Mouse (Mus musculus) testis, adult 2 months (tissue): ENCODE data around the gene Megf11. TPM values are rescaled to one million over a fixed set of nuclear protein-coding genes. Genes with fewer than 3 reads are reported as not detected.

Experiments
- H3K27ac ChIP-seq: fragments of 200-500 bp; 2 replicates; pipeline ENCODE4 v1.5.1; 2012; ENCODE audit warnings: low read depth, low read length; ENCODE audit not compliant: control insufficient read depth, insufficient read depth
- H3K27me3 ChIP-seq: fragments of 200-500 bp; 2 replicates; pipeline ENCODE4 v1.6.1; 2012; ENCODE audit warnings: mild to moderate bottlenecking, low read length, moderate library complexity; ENCODE audit not compliant: control insufficient read depth, insufficient read depth
- H3K36me3 ChIP-seq: fragments of 200-500 bp; 2 replicates; pipeline ENCODE4 v1.6.1; 2012; ENCODE audit warnings: mild to moderate bottlenecking, low read length; ENCODE audit not compliant: control insufficient read depth, insufficient read depth
- H3K4me1 ChIP-seq: fragments of 200-500 bp; 2 replicates; pipeline ENCODE4 v1.6.1; 2012; ENCODE audit warnings: low read length; ENCODE audit not compliant: control insufficient read depth, insufficient read depth
- H3K4me3 ChIP-seq: fragments of 200-500 bp; 2 replicates; pipeline ENCODE4 v1.5.1; 2012; ENCODE audit warnings: low read depth, mild to moderate bottlenecking, low read length, moderate library complexity, mixed read lengths; ENCODE audit not compliant: control insufficient read depth
- CTCF ChIP-seq: fragments of 200-500 bp; IDR thresholded peaks from 2 replicates; pipeline ENCODE4 v1.5.1; 2012; ENCODE audit warnings: low read depth, mild to moderate bottlenecking, inconsistent platforms, low read length, moderate library complexity; ENCODE audit not compliant: control insufficient read depth, insufficient read depth, insufficient replicate concordance
- POLR2A ChIP-seq: fragments of 200-500 bp; IDR thresholded peaks from 2 replicates; pipeline ENCODE4 v1.6.1; 2012; ENCODE audit warnings: low read depth, mild to moderate bottlenecking, inconsistent platforms, low read length, moderate library complexity; ENCODE audit not compliant: control insufficient read depth
- polyA plus RNA-seq: library from polyadenylated mRNA; depleted of rRNA; stranded (reverse); fragments of >200 nt; gene quantifications from 2 replicates; pipeline ENCODE4 v1.2.3, GENCODE M21; 2012

The Megf11 gene
- polyA plus RNA-seq, 1 experiment: 0.30 TPM

DNA sequence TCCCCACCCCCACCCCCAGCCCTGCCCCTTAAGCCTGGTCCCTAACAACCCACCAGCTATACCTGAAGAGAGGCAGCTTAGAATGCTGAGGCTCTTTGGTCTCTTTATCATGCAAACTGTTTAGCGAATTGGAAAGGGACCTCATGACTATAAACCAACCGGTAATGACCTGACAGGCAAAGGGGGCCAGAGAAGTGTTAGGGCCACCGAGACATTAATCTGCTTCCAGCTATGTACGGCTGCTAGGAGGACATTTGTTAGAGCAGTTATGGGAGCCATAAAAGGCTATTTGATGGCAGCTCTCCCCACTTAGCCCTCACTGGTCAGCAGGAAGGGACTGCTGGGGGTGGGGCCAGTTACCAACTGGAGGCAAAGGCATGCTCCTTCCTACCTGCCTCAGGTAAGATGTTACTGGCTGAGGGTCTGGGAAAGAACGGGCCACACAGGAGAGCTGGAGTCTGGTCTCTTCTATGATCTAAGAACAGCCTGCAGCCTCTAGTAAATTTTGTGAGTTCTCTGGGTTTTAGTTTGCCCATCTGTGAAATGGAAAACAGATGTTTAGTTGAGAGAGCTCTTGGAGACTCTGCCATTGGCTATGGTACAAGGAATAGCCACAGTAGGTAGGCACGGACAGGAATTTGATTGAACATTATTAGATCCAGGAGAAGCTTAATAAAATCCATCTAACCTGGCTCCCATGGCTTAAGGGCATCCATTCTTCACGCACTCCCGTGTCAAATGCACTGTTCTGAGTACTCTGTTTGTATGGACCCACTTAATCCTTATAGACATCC is 183.2 kb downstream of the Megf11 start:
- Histone ChIP-seq H3K4me3 (no peak overlapping the region), H3K27ac (no peak overlapping the region), H3K4me1 (no peaks in the 10 kb centered on the region), H3K36me3 (no peaks in the 10 kb centered on the region), H3K27me3 (no peaks in the 10 kb centered on the region)
- TF ChIP-seq CTCF: no peak
- no peak for TF ChIP-seq POLR2A

DNA sequence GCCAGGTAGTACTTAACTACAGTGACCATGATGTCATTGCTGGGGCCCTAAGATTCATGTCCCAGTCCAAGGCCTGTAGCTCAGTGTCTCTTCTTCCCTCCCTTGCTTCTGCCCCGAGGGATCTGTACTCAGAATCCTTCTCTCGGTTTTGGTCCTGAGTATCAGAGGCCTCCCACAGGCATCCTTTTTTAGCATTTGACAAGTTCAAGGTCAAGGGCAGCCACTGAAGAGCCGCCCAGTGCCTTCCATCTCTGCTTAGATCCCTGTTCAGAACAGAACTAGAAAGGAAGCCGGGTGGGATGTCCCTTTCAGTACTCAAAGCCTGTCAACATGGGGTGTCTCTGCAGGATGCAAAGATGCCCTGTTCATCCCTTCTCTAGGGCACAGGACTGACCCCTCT is 185.0 kb downstream of the Megf11 start:
- Histone ChIP-seq H3K36me3 (no peaks in the 10 kb centered on the region), H3K4me1 (no peaks in the 10 kb centered on the region), H3K27me3 (no peaks in the 10 kb centered on the region), H3K27ac (no peak overlapping the region), H3K4me3 (no peak overlapping the region)
- TF ChIP-seq POLR2A (no peak), CTCF (no peak)

DNA sequence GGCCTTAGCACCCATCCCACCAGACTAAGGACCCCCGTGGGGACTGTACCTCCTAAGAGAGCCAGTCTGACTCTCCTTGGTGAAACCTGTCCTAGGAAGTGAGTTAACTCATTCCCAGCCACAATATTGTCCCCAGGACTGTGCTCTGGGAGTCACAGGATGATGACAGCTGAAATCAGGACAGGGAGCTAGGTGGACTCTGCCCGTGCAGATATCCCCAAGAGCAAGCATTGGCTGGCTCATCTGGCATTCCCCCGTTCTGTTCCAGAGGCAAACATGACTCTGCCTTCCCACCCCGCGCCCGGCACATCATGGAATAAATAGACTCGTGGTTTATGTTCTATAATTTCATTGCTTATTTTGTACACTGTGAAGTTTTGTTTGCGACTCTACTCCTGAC is 185.7 kb downstream of the Megf11 start:
- H3K27me3 ChIP-seq: no peaks in the 10 kb centered on the region
- no peaks in the 10 kb centered on the region for H3K4me1 ChIP-seq
- no peaks in the 10 kb centered on the region for H3K36me3 ChIP-seq
- TF ChIP-seq CTCF (no peak), POLR2A (no peak)
- no peak overlapping the region for H3K4me3 ChIP-seq
- no peak overlapping the region for H3K27ac ChIP-seq

DNA sequence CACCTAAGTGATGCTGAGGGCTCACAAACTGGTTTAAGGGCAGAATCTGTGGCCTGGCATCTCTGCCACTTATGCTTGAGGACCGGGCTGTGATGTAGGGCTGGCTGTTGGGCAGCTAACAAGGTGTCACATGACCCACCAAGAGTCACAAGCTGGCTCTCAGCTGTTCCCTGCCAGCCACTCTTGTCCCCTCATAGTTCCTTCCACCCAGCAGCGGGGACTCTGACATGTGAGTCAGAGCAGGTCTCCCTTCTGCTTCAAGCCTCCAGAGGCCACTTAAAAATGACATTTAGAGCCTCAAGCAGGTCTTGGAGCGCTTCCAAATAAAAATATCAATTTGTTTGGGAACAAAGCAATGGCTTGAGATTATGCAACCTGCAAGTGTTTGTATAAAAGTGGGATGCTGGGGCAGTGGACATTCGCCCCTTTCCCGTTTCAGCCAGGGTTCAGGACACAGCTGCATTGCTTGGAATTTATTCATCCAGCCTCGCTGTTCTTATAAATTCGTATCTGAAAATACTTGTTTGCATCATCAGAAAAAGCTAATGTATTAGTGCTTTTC is 187.3 kb downstream of the Megf11 start:
- H3K4me3 ChIP-seq: no peak overlapping the region
- no peak overlapping the region for H3K27ac ChIP-seq
- no peaks in the 10 kb centered on the region for H3K4me1 ChIP-seq
- no peaks in the 10 kb centered on the region for H3K36me3 ChIP-seq
- no peaks in the 10 kb centered on the region for H3K27me3 ChIP-seq
- no peak for TF ChIP-seq POLR2A
- no peak for TF ChIP-seq CTCF

DNA sequence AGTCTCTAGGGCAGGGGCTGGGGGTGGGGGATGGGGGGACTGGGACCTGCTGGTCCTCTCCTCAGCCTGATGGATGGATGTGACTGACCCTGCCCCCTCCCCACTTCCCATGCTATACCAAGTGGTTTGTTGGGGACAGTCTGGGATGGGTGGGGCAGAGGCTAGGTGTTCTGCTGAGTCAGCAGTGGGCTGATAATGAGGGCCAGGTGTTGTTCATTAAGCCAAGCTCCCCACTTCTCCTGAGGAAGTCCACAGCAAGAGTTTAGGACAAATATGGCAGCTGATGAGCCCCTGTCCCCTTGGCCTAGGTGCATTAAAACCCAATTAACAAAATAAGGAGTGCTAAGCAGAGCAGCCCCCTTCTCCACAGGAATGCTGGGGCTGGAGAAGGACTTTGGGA is 190.2 kb downstream of the Megf11 start:
- Histone ChIP-seq H3K27ac (no peak overlapping the region), H3K4me3 (no peak overlapping the region), H3K4me1 (no peaks in the 10 kb centered on the region), H3K27me3 (no peaks in the 10 kb centered on the region), H3K36me3 (no peaks in the 10 kb centered on the region)
- TF ChIP-seq CTCF: no peak
- TF ChIP-seq POLR2A: no peak

DNA sequence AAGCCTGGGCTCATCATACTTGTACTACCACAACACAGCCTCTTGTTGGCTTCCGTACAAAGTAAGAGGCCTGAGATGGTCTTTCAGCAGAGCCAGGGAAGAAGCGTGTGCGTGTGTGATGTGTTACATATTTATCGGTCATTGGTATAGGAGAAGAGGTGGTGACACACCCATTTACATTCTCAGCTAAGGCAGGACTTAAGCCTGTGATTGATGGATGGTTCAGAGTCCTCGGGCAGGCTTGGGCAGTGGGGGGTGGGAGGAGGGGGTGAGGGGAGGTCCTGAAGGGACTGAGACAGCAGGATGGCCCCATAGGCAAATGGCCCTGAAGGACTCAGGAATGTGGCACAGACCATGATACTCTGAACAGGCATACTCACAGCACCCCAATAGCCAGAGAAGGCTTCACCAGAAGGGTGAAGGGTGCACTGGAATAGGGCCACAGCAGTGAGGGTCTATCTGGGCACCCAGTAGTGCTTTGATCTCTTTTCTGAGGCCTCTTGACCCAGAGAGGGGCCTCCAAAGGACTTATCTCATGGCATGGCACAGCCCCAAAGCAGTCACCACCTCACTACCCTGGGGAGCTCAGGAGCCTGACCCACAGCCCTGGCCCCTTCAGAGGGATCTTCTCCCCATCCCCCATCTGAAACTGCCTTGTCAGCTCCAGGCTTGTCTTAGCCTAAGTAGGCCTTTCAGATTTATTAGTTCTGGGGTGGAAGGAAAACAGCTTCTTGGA is 190.9 kb downstream of the Megf11 start:
- Histone ChIP-seq H3K36me3 (no peaks in the 10 kb centered on the region), H3K4me1 (no peaks in the 10 kb centered on the region), H3K27me3 (no peaks in the 10 kb centered on the region), H3K27ac (no peak overlapping the region), H3K4me3 (no peak overlapping the region)
- no peak for TF ChIP-seq POLR2A
- TF ChIP-seq CTCF: no peak

DNA sequence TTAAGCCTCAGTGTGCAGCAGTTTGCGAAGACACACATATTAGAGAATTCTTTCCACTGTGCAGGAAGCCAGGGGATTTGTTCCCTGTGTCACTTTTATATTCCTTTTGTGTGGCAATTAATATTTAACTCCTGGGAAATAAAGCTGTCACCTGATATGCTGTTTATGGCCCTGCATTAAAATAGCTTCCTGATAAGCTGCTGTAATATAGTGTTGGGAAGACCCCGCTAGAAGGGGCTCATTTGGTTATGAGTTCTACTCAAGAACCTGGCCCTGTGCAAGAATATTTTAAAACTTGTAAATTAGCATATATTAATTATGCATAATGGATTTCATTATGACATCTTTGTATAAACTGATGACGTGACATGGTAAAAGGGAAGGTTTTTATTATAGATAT is 191.7 kb downstream of the Megf11 start:
- Histone ChIP-seq H3K4me1 (no peaks in the 10 kb centered on the region), H3K27ac (no peak overlapping the region), H3K36me3 (no peaks in the 10 kb centered on the region), H3K4me3 (no peak overlapping the region), H3K27me3 (no peaks in the 10 kb centered on the region)
- TF ChIP-seq CTCF: no peak
- TF ChIP-seq POLR2A: no peak
